Mouse (Mus musculus): ENCODE data around the gene Teddm2. TPM values are rescaled to one million over a fixed set of nuclear protein-coding genes. Genes with fewer than 3 reads are reported as not detected.
"Not testable (repeated sequence)": the region's sequence is repeated elsewhere in the genome, so short reads cannot be mapped to it uniquely, and the experiment has no call there.

The Teddm2 gene
- polyA plus RNA-seq, 1 experiment from 2014 or later = 1.3 TPM

DNA sequence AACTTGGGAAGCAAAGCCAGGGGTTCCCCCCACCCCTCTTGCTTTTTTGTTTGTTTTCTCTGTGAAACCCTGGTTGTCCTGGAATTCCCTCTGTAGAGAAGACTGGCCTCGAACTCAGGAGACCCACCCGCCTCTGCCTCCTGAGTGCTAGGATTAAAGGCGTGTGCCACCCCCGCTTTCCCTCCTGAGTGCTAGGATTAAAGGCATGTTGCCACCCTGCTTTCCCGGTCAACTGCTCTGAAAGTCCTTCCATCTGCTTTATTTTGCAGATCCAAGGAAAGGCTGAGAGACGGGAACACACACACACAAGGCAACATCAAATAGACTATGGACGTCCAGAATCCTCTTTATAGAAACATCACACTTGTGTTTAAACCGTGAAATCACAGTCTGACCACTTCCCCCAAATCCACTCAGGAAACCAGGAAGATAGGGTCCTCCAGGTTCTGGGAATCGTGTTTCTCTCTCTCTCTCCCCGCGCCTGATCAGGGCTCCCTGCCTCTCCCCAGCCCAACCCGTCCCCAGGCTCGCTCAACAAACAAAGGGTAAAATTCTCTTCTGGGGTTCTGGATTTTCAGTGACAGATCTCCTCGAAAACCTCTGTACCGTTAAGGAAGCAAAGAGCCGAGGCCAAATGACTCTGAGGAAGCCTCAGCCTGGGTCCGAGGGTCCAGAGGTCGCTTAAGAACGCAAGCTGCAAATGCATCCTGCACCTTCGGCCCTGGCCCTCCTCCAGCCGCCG is 868 bp downstream of the Teddm2 start:
- Histone ChIP-seq H3K9ac (replicated peaks; ENCODE audit: low read depth, low read length) (peak overlapping the region; percentile 90), H3K27ac (ENCODE audit: low read depth, low read length) (peak overlapping the region; percentile 98), H3K27me3 (ENCODE audit: control insufficient read depth, insufficient read depth, low read length) (no peaks in the 10 kb centered on the region), H3K4me2 (ENCODE audit: low read depth, low read length) (peak overlapping the region; percentile 93), H3K4me3 (ENCODE audit: low read depth, low read length) (peak overlapping the region; percentile 95), H3K9me3 (ENCODE audit: control insufficient read depth, low read length) (no peaks in the 10 kb centered on the region), H3K4me1 (ENCODE audit: control insufficient read depth, insufficient read depth, low read length) (peaks cover 22% of the 10 kb centered on the region), H3K36me3 (ENCODE audit: control insufficient read depth, insufficient read depth, low read length) (peaks cover 14% of the 10 kb centered on the region; the same call in 1 of the 2 replicates)
- ATAC-seq (ENCODE audit: low read depth) = peak; percentile 54
- 17% methylated on average over 22 of the region's 22 CpGs for WGBS

DNA sequence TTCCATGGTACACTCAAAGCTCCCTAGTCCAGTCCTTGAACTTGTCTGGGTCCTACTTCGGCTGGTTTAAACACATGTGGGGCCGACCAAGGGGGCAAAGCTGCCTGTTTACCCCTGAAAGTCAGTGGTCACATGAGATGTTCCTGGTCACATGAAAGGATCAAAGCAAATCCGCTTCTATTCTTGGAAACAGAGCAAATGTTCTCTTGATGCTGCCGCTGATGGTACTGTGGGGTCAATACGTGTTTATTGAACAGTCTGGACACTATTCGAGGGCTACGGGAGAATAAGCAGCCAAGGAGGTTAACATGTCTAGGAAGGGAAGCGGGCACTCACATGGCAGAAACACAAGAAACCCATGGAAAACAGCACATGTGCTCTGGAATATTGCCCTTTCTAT is 2.8 kb downstream of the Teddm2 start:
- peaks cover 12% of the 10 kb centered on the region for H3K4me1 ChIP-seq (ENCODE audit: control insufficient read depth, insufficient read depth, low read length)
- no peak overlapping the region for H3K9ac ChIP-seq (replicated peaks; ENCODE audit: low read depth, low read length)
- no peak overlapping the region for H3K4me3 ChIP-seq (ENCODE audit: low read depth, low read length)
- H3K9me3 ChIP-seq (ENCODE audit: control insufficient read depth, low read length) = no peaks in the 10 kb centered on the region
- WGBS = 89% methylated on average over 8 of the region's 8 CpGs
- ATAC-seq (ENCODE audit: low read depth) = no peak
- H3K4me2 ChIP-seq (ENCODE audit: low read depth, low read length) = no peak overlapping the region
- H3K27ac ChIP-seq (ENCODE audit: low read depth, low read length) = no peak overlapping the region
- H3K27me3 ChIP-seq (ENCODE audit: control insufficient read depth, insufficient read depth, low read length) = no peaks in the 10 kb centered on the region
- H3K36me3 ChIP-seq (ENCODE audit: control insufficient read depth, insufficient read depth, low read length) = no peaks in the 10 kb centered on the region

DNA sequence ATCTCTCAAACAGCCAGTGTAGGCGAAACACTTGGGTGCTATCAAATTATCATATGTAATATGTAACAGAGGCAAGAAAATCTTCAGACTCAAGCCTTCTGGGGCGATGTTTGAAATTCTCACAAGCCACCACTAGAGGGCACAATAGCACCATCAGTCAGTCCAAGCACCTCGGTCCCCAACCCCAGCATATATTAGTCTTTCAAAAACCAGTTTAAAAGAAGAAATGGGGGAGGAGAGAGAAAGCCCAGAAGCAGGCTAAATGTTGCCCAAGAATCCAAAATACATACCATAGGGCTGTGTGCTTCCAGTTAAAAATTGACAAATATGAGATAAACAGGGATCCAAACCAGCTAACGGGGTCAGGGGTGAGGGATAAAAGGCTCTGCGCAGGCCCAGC is 5.0 kb downstream of the Teddm2 start:
- no peak for ATAC-seq (ENCODE audit: low read depth)
- no peak overlapping the region for H3K9ac ChIP-seq (replicated peaks; ENCODE audit: low read depth, low read length)
- no peak overlapping the region for H3K27ac ChIP-seq (ENCODE audit: low read depth, low read length)
- no peaks in the 10 kb centered on the region for H3K27me3 ChIP-seq (ENCODE audit: control insufficient read depth, insufficient read depth, low read length)
- peaks cover 2% of the 10 kb centered on the region; the same call in 1 of the 2 replicates for H3K4me1 ChIP-seq (ENCODE audit: control insufficient read depth, insufficient read depth, low read length)
- WGBS = 37% methylated on average over 5 of the region's 5 CpGs
- no peaks in the 10 kb centered on the region for H3K36me3 ChIP-seq (ENCODE audit: control insufficient read depth, insufficient read depth, low read length)
- no peaks in the 10 kb centered on the region for H3K9me3 ChIP-seq (ENCODE audit: control insufficient read depth, low read length)
- H3K4me3 ChIP-seq (ENCODE audit: low read depth, low read length) = no peak overlapping the region
- no peak overlapping the region for H3K4me2 ChIP-seq (ENCODE audit: low read depth, low read length)

DNA sequence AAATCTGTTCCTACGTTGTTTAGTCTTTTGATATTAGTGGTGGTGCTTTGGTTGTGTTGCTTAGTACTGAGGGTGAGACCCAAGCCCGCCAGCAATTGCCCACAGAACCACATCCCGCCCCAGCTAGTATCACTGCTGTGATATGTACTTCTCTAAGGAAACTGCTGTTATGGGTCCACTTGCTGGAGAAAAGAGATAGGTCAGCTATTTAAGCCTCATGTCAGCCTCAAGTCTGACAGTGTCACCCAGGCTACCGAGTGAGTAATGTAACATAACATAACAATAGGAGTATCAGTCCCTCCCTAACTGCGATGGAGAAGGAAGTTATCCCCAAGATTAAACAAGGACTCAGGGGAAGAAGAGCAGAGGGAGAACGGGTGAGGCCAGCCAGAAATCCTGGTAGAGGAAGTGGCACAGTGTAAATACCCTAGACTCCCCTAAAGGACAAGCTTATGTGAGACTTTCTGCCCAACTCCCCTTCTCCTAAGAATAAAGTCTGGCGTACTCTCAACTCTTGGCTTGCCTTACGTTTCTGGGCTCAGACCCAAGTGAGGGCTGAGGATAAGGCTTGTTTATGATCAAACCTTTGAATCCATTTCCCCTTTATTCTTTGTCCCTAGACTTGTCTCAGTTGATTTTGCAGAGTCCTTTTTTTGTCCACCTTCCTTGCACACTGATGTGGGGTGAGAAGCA is 5.7 kb downstream of the Teddm2 start:
- Histone ChIP-seq H3K27me3 (ENCODE audit: control insufficient read depth, insufficient read depth, low read length) (no peaks in the 10 kb centered on the region), H3K4me3 (ENCODE audit: low read depth, low read length) (no peak overlapping the region), H3K9ac (replicated peaks; ENCODE audit: low read depth, low read length) (no peak overlapping the region), H3K36me3 (ENCODE audit: control insufficient read depth, insufficient read depth, low read length) (no peaks in the 10 kb centered on the region), H3K4me1 (ENCODE audit: control insufficient read depth, insufficient read depth, low read length) (peaks cover 2% of the 10 kb centered on the region; the same call in 1 of the 2 replicates), H3K4me2 (ENCODE audit: low read depth, low read length) (no peak overlapping the region), H3K9me3 (ENCODE audit: control insufficient read depth, low read length) (no peaks in the 10 kb centered on the region), H3K27ac (ENCODE audit: low read depth, low read length) (no peak overlapping the region)
- 66% methylated on average over 8 of the region's 8 CpGs for WGBS
- ATAC-seq (ENCODE audit: low read depth) = no peak

GRCm38 (mm10) chr1:153893746-153894145 is 6.3 kb downstream of the Teddm2 start:
- Histone ChIP-seq H3K4me3 (ENCODE audit: low read depth, low read length) (no peak overlapping the region), H3K27me3 (ENCODE audit: control insufficient read depth, insufficient read depth, low read length) (no peaks in the 10 kb centered on the region), H3K9me3 (ENCODE audit: control insufficient read depth, low read length) (no peaks in the 10 kb centered on the region), H3K9ac (replicated peaks; ENCODE audit: low read depth, low read length) (no peak overlapping the region), H3K36me3 (ENCODE audit: control insufficient read depth, insufficient read depth, low read length) (no peaks in the 10 kb centered on the region), H3K27ac (ENCODE audit: low read depth, low read length) (no peak overlapping the region), H3K4me2 (ENCODE audit: low read depth, low read length) (no peak overlapping the region), H3K4me1 (ENCODE audit: control insufficient read depth, insufficient read depth, low read length) (no peaks in the 10 kb centered on the region; the same call in 1 of the 2 replicates)
- WGBS = 76% methylated on average over 2 of the region's 2 CpGs
- no peak for ATAC-seq (ENCODE audit: low read depth)

- no peak for ATAC-seq (ENCODE audit: low read depth)
- Histone ChIP-seq H3K4me1 (ENCODE audit: control insufficient read depth, insufficient read depth, low read length) (no peaks in the 10 kb centered on the region), H3K27me3 (ENCODE audit: control insufficient read depth, insufficient read depth, low read length) (no peaks in the 10 kb centered on the region), H3K4me2 (ENCODE audit: low read depth, low read length) (no peak within 1 kb of the TSS), H3K9me3 (ENCODE audit: control insufficient read depth, low read length) (no peaks in the 10 kb centered on the region), H3K4me3 (ENCODE audit: low read depth, low read length) (no peak within 1 kb of the TSS), H3K27ac (ENCODE audit: low read depth, low read length) (no peak within 1 kb of the TSS), H3K36me3 (ENCODE audit: control insufficient read depth, insufficient read depth, low read length) (no peaks in the 10 kb centered on the region), H3K9ac (replicated peaks; ENCODE audit: low read depth, low read length) (no peak within 1 kb of the TSS)
- WGBS = 63% methylated on average over 4 of the region's 4 CpGs
These were observed 8.6 kb downstream of the Teddm2 start, which contains the start of gene Teddm1a for GRCm38 (mm10) chr1:153891442-153891841. Gene Teddm1a, plus strand, starts transcription at chr1:153891742.

DNA sequence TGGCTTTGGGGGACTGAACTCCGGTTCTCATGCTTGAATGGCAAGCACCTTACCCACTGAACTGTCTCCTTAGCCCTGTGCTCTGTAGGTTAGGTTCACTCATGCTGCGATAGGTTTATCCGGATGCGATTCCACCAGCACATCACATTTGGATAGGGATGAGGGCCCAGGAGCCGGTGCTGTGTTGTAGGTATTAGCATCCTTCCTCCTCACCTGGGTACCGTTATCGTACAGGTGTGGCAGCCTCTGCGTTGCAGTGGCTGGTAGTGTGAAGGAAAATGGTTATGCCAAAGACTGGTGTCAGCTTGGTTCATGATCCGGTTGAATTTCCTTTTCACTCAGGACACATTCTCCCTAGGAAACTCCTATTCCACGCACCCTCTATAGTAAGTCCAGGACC is 9.9 kb downstream of the Teddm2 start:
- 97% methylated on average over 10 of the region's 10 CpGs for whole genome bisulfite sequencing
- no peaks in the 10 kb centered on the region for H3K9me3 ChIP-seq (ENCODE audit: control insufficient read depth, low read length)
- H3K9ac ChIP-seq (replicated peaks; ENCODE audit: low read depth, low read length) = no peak overlapping the region
- no peaks in the 10 kb centered on the region for H3K36me3 ChIP-seq (ENCODE audit: control insufficient read depth, insufficient read depth, low read length)
- no peaks in the 10 kb centered on the region for H3K27me3 ChIP-seq (ENCODE audit: control insufficient read depth, insufficient read depth, low read length)
- H3K27ac ChIP-seq (ENCODE audit: low read depth, low read length) = no peak overlapping the region
- H3K4me2 ChIP-seq (ENCODE audit: low read depth, low read length) = no peak overlapping the region
- no peak overlapping the region for H3K4me3 ChIP-seq (ENCODE audit: low read depth, low read length)
- no peak for ATAC-seq (ENCODE audit: low read depth)
- no peaks in the 10 kb centered on the region for H3K4me1 ChIP-seq (ENCODE audit: control insufficient read depth, insufficient read depth, low read length)

DNA sequence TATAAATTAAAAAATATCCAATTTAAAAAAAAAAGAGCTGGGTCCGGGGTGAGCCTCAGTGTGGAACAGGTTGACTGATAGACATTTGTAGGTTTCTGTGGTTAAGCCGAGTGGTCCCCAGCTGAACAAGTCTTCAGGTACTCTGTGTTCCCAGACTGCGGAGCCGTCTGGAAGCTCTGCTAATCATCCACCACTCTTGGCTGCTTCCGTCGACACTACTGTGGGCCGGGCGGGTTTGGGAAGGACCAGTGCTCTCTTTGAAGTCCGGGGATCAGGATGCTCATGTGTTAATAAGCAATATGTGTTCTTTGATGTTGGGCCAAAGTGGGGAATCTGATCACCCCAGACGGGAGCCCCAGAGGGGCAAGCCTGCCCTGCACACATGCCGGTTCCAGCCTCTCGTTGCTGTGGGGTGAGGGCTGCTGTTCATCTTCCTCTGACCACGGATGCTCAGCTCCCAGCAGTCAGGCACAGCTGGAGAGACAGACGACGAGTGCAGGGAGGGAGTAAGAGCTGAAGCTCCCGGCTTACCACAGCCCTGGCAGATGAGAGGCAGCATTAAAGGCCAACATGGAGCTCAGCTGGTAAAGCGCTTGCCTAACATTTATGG is 13.9 kb downstream of the Teddm2 start:
- no peak overlapping the region for H3K27ac ChIP-seq (ENCODE audit: low read depth, low read length)
- ATAC-seq (ENCODE audit: low read depth) = peak; percentile 44; the same call in 1 of the 2 replicates
- no peaks in the 10 kb centered on the region for H3K4me1 ChIP-seq (ENCODE audit: control insufficient read depth, insufficient read depth, low read length)
- no peaks in the 10 kb centered on the region for H3K36me3 ChIP-seq (ENCODE audit: control insufficient read depth, insufficient read depth, low read length)
- no peaks in the 10 kb centered on the region for H3K27me3 ChIP-seq (ENCODE audit: control insufficient read depth, insufficient read depth, low read length)
- H3K9me3 ChIP-seq (ENCODE audit: control insufficient read depth, low read length) = no peaks in the 10 kb centered on the region
- no peak overlapping the region for H3K4me2 ChIP-seq (ENCODE audit: low read depth, low read length)
- H3K4me3 ChIP-seq (ENCODE audit: low read depth, low read length) = no peak overlapping the region
- 43% methylated on average over 17 of the region's 17 CpGs for WGBS
- H3K9ac ChIP-seq (replicated peaks; ENCODE audit: low read depth, low read length) = 0 out of 2 replicates have a peak overlapping the region, but pooled peaks have one; percentile 2

GRCm38 (mm10) chr1:153880391-153880790 is 19.6 kb downstream of the Teddm2 start:
- H3K4me2 ChIP-seq (ENCODE audit: low read depth, low read length); H3K4me3 ChIP-seq (ENCODE audit: low read depth, low read length); H3K9me3 ChIP-seq (ENCODE audit: control insufficient read depth, low read length); ATAC-seq (ENCODE audit: low read depth); H3K27me3 ChIP-seq (ENCODE audit: control insufficient read depth, insufficient read depth, low read length); H3K9ac ChIP-seq (replicated peaks; ENCODE audit: low read depth, low read length); H3K36me3 ChIP-seq (ENCODE audit: control insufficient read depth, insufficient read depth, low read length); H3K4me1 ChIP-seq (ENCODE audit: control insufficient read depth, insufficient read depth, low read length); H3K27ac ChIP-seq (ENCODE audit: low read depth, low read length): not testable (repeated sequence)
- WGBS = 96% methylated on average over 17 of the region's 17 CpGs

All from neural tube, embryonic 14.5 days (tissue).